Mouse (Mus musculus) T-helper 2 cell (primary cell): ENCODE results near the gene Gse1.
"Not testable (repeated sequence)": the region's sequence is repeated elsewhere in the genome, so short reads cannot be mapped to it uniquely, and the experiment has no call there.

Experiments used
- in situ Hi-C: fragments of 300-600 bp; cut with MboI, MseI; formaldehyde crosslinking; loops from one replicate; pipeline ENCODE4 v1.15.1; 2025; ENCODE audit warnings: high pct_unique_total_duplicates

Gse1 gene

DNA sequence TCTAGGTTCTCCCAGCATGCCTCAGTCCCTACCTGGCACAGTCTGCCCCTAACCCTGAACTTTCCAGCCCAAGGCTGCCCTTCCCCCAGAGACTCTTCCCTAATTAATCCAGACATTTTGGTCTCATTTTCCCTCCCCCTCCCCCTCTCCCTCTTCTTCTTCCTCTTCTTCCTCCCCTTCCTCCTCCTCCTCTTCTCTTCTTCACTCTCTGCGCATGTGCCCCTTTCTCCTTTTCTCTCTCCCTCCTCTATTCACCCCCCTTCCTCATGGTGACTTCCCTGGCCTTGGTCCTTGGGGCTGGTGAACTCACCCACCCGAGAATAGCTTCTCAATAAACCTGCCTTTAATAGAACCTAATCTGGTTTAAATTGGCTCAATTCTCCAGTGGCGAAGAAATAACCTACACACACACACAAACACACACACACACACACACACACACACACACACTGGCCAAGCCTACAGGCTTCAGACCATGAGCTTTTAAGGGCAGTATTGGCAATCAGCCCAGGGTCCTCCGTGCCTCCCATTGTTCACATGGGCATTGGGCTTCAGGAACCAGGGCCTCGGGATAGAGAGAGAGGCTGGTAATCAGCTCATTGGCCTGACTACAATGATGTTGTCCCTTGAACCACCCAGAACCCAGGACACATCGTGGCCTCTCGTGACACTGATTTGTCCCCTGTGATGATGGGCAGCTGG, 114.7 kb downstream of the Gse1 start:
- in situ Hi-C loops, result no loop called here

DNA sequence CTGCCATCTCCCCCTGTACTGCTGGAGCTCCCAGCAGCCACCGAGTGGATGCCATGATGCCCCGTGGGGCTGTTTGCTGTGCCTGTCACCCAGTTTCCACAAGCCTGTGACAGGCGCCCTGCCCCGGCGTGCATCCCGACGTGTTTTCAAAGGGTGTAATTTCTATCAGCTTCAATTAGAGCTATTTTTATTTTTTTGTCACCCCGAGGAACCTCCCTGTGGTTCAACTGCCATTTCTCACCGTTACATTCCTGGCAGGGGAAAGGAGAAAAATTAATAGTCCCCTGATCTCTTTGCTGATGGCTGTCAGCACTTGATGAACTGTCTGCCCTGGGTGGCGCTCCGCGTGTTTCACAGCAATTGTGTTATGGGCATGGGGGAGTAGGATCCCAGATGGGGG, 115.3 kb downstream of the Gse1 start:
- in situ Hi-C loops, result no loop called here

- in situ Hi-C loops, result no loop called here
Measured at GRCm38 (mm10) chr8:120344166-120344565, 115.9 kb downstream of the Gse1 start.

DNA sequence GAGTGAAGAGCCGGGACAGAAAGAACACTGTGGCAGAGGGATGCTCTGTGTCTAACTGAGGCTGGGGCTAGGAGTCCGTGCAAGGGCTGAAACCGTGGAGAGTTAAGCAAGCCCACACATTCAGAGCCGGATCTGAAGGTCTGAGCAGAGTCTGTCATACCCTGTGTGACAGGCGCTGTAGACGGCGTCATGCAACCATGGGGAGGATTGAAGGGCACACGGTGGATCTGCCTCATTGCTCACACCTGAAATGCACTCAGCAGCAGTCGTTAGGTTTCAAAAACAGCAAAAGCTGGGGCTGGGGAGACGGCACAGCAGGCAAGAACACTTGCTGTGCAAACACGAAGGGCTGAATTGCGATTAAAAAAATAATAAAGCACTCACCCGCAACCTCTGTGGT, 116.3 kb downstream of the Gse1 start:
- in situ Hi-C loops, result no loop called here

DNA sequence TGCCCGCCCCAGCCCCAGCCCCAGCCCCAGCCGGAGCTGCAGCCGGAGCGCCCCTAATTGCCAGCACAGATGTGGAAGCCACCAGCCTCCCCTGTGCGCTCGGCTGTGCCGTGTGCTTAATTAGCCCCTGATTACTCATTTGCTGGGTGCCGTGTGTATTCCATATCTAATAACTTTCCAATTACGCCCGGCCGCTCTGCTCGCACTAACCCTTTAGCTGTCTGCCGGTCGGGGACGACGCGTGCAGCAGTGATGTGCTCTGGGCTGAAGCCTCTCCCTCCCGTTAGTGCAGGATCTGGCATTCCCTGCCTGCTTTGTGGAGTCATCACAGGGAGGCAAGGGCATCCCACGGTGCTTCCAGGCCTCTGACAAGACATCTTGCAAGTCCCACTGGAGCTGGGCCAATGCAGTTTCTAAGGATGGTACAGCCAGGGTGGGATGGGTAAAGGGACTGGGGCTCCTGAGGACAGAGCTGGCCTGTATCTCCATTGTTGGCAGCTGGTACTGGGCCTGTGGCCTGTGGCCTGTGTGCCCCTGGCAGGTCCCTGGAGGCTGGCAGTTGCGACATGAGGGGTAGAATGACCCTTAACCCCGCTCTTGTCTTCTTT, 119.6 kb downstream of the Gse1 start:
- in situ Hi-C loops, result no loop called here

- in situ Hi-C loops, result no loop called here
Measured at GRCm38 (mm10) chr8:120348922-120349321, 120.7 kb downstream of the Gse1 start.

DNA sequence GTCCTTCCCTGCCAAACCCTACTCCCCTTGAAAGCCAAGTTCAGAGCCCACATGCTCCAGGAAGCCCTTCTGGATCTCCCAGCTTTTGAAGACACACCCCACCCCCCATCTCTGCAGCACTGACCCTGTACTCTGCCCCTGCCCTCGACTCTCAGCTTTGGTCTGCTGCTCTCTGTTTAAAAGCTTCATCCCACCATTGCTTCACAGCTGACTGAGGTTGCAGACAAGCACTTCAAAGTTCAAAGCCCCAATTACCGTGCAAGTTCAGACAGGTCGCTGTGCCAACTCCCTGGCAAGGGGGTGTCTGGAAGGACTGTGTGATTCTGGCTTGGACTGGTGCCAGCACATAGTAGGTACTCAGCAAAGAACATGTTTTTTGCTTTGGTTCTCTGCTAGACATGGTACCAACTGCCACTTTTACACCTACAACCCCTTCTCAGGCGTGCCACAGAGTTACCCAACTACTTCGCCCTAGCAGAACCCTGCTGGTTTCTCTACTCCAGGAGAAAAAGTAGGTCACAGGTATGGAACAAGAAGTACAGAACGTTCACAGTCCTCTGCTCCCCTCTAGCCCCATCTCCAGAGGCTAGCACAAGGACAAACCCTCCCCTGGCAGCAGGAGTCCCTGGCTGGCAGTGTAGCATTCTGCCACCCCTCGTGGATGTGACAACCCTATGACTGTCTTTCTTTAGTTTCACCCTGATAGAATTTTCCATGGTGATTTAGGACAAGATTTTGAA, 123.2 kb downstream of the Gse1 start:
- in situ Hi-C loops, result no loop called here

DNA sequence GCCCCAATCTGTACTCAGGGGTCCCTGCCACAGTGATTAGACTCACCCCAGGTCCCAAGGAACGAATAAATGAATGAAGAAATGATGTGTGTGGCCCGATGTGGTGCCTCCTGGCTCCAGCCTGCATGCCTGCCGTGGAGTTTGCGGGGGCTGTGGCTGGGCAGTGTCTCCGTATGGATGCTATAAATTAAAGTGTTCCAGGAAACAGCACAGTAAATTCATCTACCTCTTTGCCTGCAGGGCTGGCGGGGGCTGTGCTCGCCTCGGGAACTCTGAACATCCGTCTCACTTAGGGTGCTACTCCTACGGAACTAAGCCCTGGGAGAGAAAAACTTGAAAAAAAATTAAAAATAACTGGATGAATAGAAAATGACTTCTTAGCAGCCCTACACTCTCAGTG, 123.8 kb downstream of the Gse1 start:
- in situ Hi-C loops, result no loop called here

GRCm38 (mm10) chr8:120356067-120356466, 127.8 kb downstream of the Gse1 start:
- in situ Hi-C loops, result no loop called here

DNA sequence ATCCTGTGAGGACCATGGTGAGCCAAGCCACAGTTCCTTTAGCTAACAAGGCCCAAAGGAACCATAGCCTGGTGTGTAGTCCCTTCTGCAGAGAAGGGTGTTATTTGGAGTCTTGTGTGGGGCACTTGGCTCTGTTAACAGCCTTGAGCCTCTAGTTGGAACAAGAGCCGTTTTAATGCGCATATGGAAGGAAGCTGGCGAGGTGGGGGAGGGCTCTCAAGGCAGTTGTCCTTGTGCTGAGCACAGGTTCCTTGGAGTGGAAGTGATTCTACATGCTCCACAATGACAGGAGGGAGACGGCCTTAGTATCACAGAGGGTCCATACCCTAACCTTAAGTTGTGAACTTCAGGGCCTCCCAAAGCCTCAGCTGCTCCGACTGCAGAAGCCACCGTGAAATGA, 129.2 kb downstream of the Gse1 start:
- in situ Hi-C loops, result no loop called here

GRCm38 (mm10) chr8:120361301-120361700, 133.0 kb downstream of the Gse1 start:
- in situ Hi-C loops, result loop anchor here (5.0 kb wide), 1 partner anchor 34 kb away; no protein-coding TSS in a partner anchor

GRCm38 (mm10) chr8:120363552-120364071, 135.4 kb downstream of the Gse1 start:
- in situ Hi-C loops, result loop anchor here (5.0 kb wide), 1 partner anchor 36 kb away; no protein-coding TSS in a partner anchor

- in situ Hi-C loops, result loop anchor here (5.0 kb wide), 1 partner anchor 37 kb away; no protein-coding TSS in a partner anchor
Measured at GRCm38 (mm10) chr8:120364093-120364725, 136.0 kb downstream of the Gse1 start.

- in situ Hi-C loops, result no loop called here
Measured at GRCm38 (mm10) chr8:120366840-120367239, 138.6 kb downstream of the Gse1 start.

GRCm38 (mm10) chr8:120368191-120368590, 139.9 kb downstream of the Gse1 start:
- in situ Hi-C loops, result not testable (repeated sequence)

GRCm38 (mm10) chr8:120368814-120369649, 140.8 kb downstream of the Gse1 start:
- in situ Hi-C loops, result no loop called here

- in situ Hi-C loops, result no loop called here
Measured at GRCm38 (mm10) chr8:120369956-120370355, 141.7 kb downstream of the Gse1 start.

GRCm38 (mm10) chr8:120370461-120370860, 142.2 kb downstream of the Gse1 start:
- in situ Hi-C loops, result no loop called here

DNA sequence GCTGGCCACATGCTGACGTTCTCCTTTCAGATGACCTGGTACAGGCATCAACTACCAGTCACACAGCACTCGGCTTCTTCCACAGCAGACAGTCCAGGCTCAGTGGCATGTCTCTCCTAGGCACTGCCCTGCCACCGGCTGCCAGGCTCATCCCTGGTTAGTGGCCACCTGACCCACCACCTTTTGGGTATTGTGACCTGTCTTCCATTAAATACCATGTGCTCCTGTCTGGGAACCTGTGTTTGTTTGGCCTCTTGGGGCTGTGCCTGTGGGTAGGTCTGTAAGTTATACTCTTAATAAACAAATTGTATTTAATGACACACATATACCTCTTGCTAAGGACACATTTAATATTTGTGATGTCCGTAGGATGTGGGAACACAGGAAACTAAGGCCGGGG, 142.9 kb downstream of the Gse1 start:
- in situ Hi-C loops, result no loop called here

DNA sequence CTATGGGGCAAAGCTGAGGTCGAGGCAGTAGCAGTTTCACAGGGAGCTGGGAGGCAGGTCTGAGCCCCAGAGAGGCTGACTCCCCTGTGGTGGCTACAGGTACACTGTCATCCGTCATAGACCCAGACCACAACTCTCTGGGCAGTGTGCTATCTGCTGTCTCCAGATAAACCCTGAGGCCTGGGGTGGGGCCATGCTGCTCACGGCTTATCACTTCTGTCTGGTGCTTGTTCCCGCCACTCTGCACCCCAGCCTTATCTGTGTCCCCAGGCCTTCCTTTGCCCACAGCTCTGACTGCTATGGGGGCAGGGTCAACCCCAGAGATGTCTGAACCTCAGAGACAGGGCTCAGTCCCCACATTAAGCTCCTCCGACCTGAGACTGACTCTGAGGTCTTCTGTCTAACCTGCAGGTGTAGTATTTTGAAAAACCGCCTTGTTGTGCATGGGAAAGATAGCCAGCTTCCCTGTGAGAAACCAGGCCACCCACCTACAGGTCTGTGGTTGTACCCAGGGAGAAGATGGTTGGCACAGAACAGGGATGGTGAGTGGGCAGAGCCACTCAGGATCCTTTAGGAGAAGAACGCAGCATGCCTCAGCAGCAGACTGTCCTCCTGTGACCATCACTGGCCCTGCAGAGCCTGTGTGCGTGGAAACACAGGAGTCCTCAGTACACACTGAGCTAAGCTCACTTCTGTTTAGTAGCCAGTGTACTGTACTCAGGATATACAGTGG, 143.6 kb downstream of the Gse1 start:
- in situ Hi-C loops, result no loop called here
